Mouse (Mus musculus) stomach, embryonic 14.5 days (tissue): ENCODE measurements around the gene Mcur1. TPM values are rescaled to one million over a fixed set of nuclear protein-coding genes. Genes with fewer than 3 reads are reported as not detected.

Experiments
- ATAC-seq: fragments of 200-750 bp; cut with Nextera tagmentation; 2 replicates; pipeline ENCODE4 v1.8.0; 2017; ENCODE audit warnings: low read depth, moderate TSS enrichment; ENCODE audit not compliant: insufficient number of reproducible peaks, insufficient read depth, low FRiP score
- H3K27ac ChIP-seq: fragments of 300-500 bp; sonication (generic); 2 replicates; pipeline ENCODE4 v1.5.1; 2014; ENCODE audit warnings: mild to moderate bottlenecking, low read length, moderate library complexity, mixed read lengths
- H3K27me3 ChIP-seq: fragments of 300-500 bp; sonication (generic); 2 replicates; pipeline ENCODE4 v1.6.1; 2014; ENCODE audit warnings: low read length, control low read depth, mixed read lengths; ENCODE audit not compliant: control insufficient read depth, insufficient read depth
- H3K36me3 ChIP-seq: fragments of 300-500 bp; sonication (generic); 2 replicates; pipeline ENCODE4 v1.6.1; 2014; ENCODE audit warnings: mild to moderate bottlenecking, control low read depth, low read length, moderate library complexity, mixed read lengths; ENCODE audit not compliant: control insufficient read depth, insufficient read depth
- H3K4me1 ChIP-seq: fragments of 300-500 bp; sonication (generic); 2 replicates; pipeline ENCODE4 v1.6.1; 2014; ENCODE audit warnings: low read length, control low read depth, mixed read lengths; ENCODE audit not compliant: control insufficient read depth, insufficient read depth
- H3K4me2 ChIP-seq: fragments of 300-500 bp; sonication (generic); replicated peaks from 2 replicates; pipeline ENCODE4 v1.6.1; 2014; ENCODE audit warnings: low read depth, low read length, control low read depth
- H3K4me3 ChIP-seq: fragments of 300-500 bp; sonication (generic); 2 replicates; pipeline ENCODE4 v1.5.1; 2014; ENCODE audit warnings: low read depth, low read length, control low read depth
- H3K9ac ChIP-seq: fragments of 300-500 bp; sonication (generic); replicated peaks from 2 replicates; pipeline ENCODE4 v1.6.1; 2014; ENCODE audit warnings: low read depth, mild to moderate bottlenecking, control low read depth, low read length, moderate library complexity, mixed read lengths
- H3K9me3 ChIP-seq: fragments of 300-500 bp; sonication (generic); 2 replicates; pipeline ENCODE4 v1.6.1; 2016; ENCODE audit warnings: low read depth, low read length, control low read depth; ENCODE audit not compliant: control insufficient read depth
- WGBS: fragments of 180-500 bp; shearing (Covaris S2); extraction: QIAGEN DNeasy Blood & Tissue Kit; methylation state at CpG from one replicate; pipeline ENCODE4 v1.1.7; 2014; 5-methylcytosine and 5-hydroxymethylcytosine counted together
- polyA plus RNA-seq: library from polyadenylated mRNA; unstranded; fragments of >200 nt; fragmentation: Nextera tagmentation; extraction: Ambion mirVana; gene quantifications from 2 replicates; pipeline ENCODE4 v1.2.1, GENCODE M21; 2014

The Mcur1 gene
- polyA plus RNA-seq, 1 experiment from 2014 or later, result 14.9 TPM

DNA sequence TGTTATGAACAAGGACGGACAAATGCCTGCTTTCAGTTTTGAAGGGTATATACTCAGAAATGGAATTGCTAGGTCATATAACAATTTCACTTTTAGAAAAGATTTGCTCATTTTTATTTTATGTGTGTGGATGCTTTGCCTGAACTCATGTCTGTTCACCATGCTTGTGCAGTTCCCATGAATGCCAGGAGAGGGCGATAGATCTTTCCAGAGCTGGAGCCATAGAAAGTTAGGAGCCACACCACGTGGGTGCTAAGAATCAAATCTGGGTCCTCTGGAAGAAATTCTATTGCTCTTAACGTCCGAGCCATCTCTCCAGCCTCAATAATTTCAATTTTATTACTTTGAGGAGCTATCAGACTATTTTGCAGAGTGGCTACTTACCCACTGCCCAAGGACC is 17.3 kb upstream of the Mcur1 start:
- no peaks in the 10 kb centered on the region for H3K27me3 ChIP-seq
- no peak for ATAC-seq
- no peaks in the 10 kb centered on the region for H3K36me3 ChIP-seq
- no peak overlapping the region for H3K4me2 ChIP-seq
- no peaks in the 10 kb centered on the region for H3K4me1 ChIP-seq
- H3K27ac ChIP-seq, result no peak overlapping the region
- H3K9ac ChIP-seq, result no peak overlapping the region
- no peak overlapping the region for H3K4me3 ChIP-seq
- no peaks in the 10 kb centered on the region for H3K9me3 ChIP-seq
- WGBS, result 68% methylated on average over 5 of the region's 5 CpGs

- no peaks in the 10 kb centered on the region for H3K36me3 ChIP-seq
- H3K4me1 ChIP-seq, result no peaks in the 10 kb centered on the region
- H3K9me3 ChIP-seq, result no peaks in the 10 kb centered on the region; the same call in 1 of the 2 replicates
- no peak overlapping the region for H3K27ac ChIP-seq
- 92% methylated on average over 5 of the region's 5 CpGs for WGBS
- H3K4me2 ChIP-seq, result no peak overlapping the region
- H3K9ac ChIP-seq, result no peak overlapping the region
- H3K4me3 ChIP-seq, result no peak overlapping the region
- no peak for ATAC-seq
- no peaks in the 10 kb centered on the region for H3K27me3 ChIP-seq
Measured at GRCm38 (mm10) chr13:43575431-43575830, 15.4 kb upstream of the Mcur1 start.

DNA sequence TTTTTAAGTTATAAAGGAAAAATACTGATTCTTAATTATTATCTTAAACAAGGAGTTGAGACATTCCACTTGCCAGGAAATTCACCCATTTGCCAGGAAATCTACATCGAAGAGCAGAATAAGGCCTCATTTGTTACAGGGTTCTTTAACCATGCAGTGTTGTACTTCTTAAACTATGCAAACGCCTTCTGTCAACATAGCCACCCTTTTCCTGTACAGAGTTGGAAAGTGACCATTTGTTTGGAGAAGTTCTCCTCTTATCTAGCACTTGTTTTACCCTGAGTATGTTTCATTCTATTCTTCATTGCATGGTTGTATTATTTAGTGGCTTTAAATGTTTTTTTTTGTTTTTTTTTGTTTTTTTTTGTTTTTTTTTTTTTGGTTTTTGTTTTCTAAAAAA is 14.0 kb upstream of the Mcur1 start:
- Histone ChIP-seq H3K4me1 (no peaks in the 10 kb centered on the region), H3K4me2 (no peak overlapping the region), H3K9me3 (no peaks in the 10 kb centered on the region; the same call in 1 of the 2 replicates), H3K36me3 (no peaks in the 10 kb centered on the region), H3K9ac (no peak overlapping the region), H3K27me3 (no peaks in the 10 kb centered on the region), H3K27ac (no peak overlapping the region), H3K4me3 (no peak overlapping the region)
- no peak for ATAC-seq
- 66% methylated on average over 2 of the region's 2 CpGs for WGBS

GRCm38 (mm10) chr13:43567141-43567891 is 7.3 kb upstream of the Mcur1 start:
- WGBS, result 70% methylated on average over 23 of the region's 25 CpGs
- Histone ChIP-seq H3K27me3 (no peaks in the 10 kb centered on the region), H3K4me2 (no peak overlapping the region), H3K4me3 (no peak overlapping the region), H3K27ac (peak overlapping the region; percentile 39; the same call in 1 of the 2 replicates), H3K36me3 (no peaks in the 10 kb centered on the region), H3K9ac (no peak overlapping the region), H3K9me3 (no peaks in the 10 kb centered on the region; the same call in 1 of the 2 replicates), H3K4me1 (0 out of 2 replicates have a peak, but pooled peaks cover 5% of the 10 kb centered on the region)
- no peak for ATAC-seq

- WGBS, result 94% methylated on average over 8 of the region's 8 CpGs
Measured at GRCm38 (mm10) chr13:43566184-43566583, 6.2 kb upstream of the Mcur1 start.

GRCm38 (mm10) chr13:43565346-43565745 is 5.4 kb upstream of the Mcur1 start:
- H3K9me3 ChIP-seq, result no peaks in the 10 kb centered on the region
- no peak overlapping the region for H3K27ac ChIP-seq
- 14% methylated on average over 9 of the region's 9 CpGs for WGBS
- no peaks in the 10 kb centered on the region for H3K36me3 ChIP-seq
- H3K9ac ChIP-seq, result no peak overlapping the region
- H3K27me3 ChIP-seq, result no peaks in the 10 kb centered on the region
- no peak for ATAC-seq
- H3K4me1 ChIP-seq, result 0 out of 2 replicates have a peak, but pooled peaks cover 8% of the 10 kb centered on the region
- no peak overlapping the region for H3K4me2 ChIP-seq
- H3K4me3 ChIP-seq, result no peak overlapping the region

More at GRCm38 (mm10) chr13:43566184-43566583, 6.2 kb upstream of the Mcur1 start:
- H3K9me3 ChIP-seq, result no peaks in the 10 kb centered on the region; the same call in 1 of the 2 replicates
- H3K27me3 ChIP-seq, result no peaks in the 10 kb centered on the region
- no peak for ATAC-seq
- no peaks in the 10 kb centered on the region for H3K36me3 ChIP-seq
- H3K4me3 ChIP-seq, result no peak overlapping the region
- H3K27ac ChIP-seq, result no peak overlapping the region
- H3K9ac ChIP-seq, result no peak overlapping the region
- no peak overlapping the region for H3K4me2 ChIP-seq
- H3K4me1 ChIP-seq, result 0 out of 2 replicates have a peak, but pooled peaks cover 5% of the 10 kb centered on the region

DNA sequence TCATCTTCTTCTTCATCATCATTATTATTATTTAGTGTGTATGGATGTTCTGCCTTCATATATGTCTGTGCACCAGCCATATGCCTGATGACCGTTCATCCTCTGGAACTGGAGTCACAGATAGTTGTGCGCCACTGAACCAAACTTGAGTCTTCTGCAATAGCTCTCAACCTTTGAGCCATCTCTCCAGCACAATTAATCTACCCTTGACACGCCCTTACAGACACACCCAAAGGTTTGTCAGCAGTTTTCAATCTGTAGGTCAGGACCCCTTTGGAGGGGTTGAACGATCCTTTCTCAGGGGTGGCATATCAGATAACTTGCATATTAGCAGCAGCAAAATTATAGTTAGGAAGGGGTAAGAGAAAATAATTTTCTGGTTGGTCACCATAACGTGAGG is 4.7 kb upstream of the Mcur1 start:
- Histone ChIP-seq H3K4me3 (no peak overlapping the region), H3K4me2 (no peak overlapping the region), H3K27me3 (no peaks in the 10 kb centered on the region), H3K36me3 (no peaks in the 10 kb centered on the region), H3K4me1 (0 out of 2 replicates have a peak, but pooled peaks cover 8% of the 10 kb centered on the region), H3K9me3 (no peaks in the 10 kb centered on the region), H3K9ac (no peak overlapping the region), H3K27ac (no peak overlapping the region)
- WGBS, result 85% methylated on average over 5 of the region's 5 CpGs
- no peak for ATAC-seq

DNA sequence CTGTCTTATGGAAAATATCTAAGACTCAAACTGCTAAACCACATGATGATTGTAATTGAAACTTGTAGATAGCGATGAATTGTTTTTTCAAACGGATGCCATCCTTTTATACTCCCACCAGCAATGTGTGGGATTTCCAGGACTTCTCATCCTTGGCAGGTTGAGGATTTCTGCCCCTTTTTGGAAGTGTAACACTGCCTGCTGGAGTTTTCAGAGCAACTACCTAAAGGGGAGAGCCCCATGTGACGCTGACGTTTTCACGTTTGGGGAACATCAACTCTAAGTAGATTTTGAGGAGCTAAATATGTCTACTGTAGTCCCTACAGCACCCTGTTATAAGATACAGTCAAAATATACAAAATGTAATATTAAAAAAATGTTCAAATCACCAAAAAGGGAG is 2.7 kb upstream of the Mcur1 start:
- Histone ChIP-seq H3K27ac (no peak overlapping the region), H3K9me3 (no peaks in the 10 kb centered on the region), H3K27me3 (no peaks in the 10 kb centered on the region), H3K4me2 (no peak overlapping the region), H3K4me1 (peaks cover 15% of the 10 kb centered on the region; the same call in 1 of the 2 replicates), H3K4me3 (no peak overlapping the region), H3K36me3 (no peaks in the 10 kb centered on the region), H3K9ac (no peak overlapping the region)
- no peak for ATAC-seq
- 89% methylated on average over 5 of the region's 5 CpGs for WGBS
